Mouse (Mus musculus) megakaryocyte progenitor cell, adult 5-6 weeks (primary cell): ENCODE results near the gene Mapk10. TPM values are rescaled to one million over a fixed set of nuclear protein-coding genes. Genes with fewer than 3 reads are reported as not detected.
"Not testable (repeated sequence)": the region's sequence is repeated elsewhere in the genome, so short reads cannot be mapped to it uniquely, and the experiment has no call there.

Experiments
- ATAC-seq: replicated peaks from 2 replicates; pipeline ENCODE4 v1.8.0; 2016; ENCODE audit warnings: mild to moderate bottlenecking, moderate TSS enrichment, inconsistent platforms; ENCODE audit not compliant: poor library complexity
- total RNA-seq, 2 experiments: library from RNA; stranded (forward) in 1 of 2; stranded (reverse) in 1 of 2; fragments of 157-497, 149-512 nt in 1 of 2; fragments of 200-1000 nt in 1 of 2; gene quantifications; 2 replicates each; pipeline versions ENCODE4 v1.2.3 to v1.2.4; 2015 to 2017

Mapk10 gene
- total RNA-seq, 2 experiments from 2014 or later = not detected

DNA sequence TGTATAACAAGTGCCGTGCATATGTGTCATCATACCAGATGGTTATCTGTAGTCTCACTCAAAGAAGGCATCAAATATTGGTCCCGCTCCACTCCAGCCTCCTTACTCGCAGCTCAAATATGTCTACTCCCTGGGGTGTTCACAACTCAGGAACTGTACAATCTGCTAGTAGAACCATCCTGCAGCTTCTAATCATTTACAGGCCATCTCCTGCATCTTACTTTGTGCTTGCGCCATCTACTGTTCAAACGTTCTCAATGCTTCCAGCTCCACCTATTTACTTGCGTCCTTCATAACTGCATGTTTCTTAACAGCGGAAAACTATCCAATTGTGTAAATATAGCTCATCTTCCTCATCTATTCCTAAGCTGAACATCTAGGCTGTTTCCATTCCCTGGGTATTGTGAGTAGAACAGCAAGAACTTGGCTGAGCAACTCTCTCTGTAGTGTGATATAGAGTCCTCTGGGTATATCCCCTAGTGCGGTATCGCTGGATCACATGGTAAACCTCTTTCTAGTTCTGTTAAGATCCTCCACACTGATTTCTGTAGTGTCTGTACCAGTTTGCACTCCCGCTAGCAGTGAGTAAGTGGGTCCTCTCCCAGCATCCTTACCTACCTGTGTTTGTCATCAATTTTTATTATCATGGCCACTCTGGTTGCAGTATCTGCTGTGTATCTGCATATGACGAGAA lies 336.4 kb downstream of the Mapk10 start:
- ATAC-seq = peak; percentile 88

GRCm38 (mm10) chr5:102872996-102873395 lies 338.1 kb downstream of the Mapk10 start:
- not testable (repeated sequence) for ATAC-seq

DNA sequence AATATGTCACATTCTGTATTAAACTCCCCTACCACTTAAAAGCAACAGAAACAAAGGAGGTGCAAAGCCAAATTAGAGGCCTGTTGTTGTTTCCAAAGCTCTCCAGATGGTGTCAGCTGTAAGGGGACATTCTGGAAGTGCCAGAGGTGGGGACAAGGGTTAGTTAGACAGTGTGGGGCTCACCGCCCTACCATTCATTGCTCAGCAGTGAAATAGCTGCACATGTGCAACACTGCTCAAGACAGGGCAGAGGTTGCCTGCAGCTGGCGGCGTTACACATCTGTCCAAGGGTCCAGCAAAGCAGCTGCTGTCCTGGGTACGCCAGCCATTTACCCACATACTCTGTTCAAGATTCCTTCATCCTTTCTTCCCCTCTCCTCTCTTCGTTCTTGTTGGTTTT lies 342.9 kb downstream of the Mapk10 start:
- ATAC-seq = no peak

DNA sequence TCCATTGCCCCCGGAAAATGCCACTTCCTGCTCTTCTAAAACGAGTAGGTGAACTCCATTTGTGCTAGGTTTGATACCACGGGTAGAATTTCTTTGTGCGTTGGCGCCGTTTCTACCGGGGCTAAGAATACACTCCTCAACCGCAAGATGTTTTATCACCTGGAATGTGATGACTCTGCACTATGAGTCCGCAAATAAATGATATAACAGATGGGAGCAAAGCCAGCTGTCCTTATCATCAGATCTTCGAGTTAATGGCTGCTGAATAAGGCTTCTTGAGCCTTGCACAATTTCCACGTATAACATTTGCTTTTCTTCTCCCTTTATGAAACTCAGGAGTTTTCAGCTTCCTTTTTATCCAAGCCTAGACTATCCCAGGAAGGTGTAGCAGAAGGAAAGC lies 351.4 kb downstream of the Mapk10 start:
- ATAC-seq = no peak

- ATAC-seq = no peak
Observed at GRCm38 (mm10) chr5:102858047-102858446, 353.1 kb downstream of the Mapk10 start.

Other genes starting within 250 kb of the Mapk10 start
- gene Ptpn13, start 213.9 kb upstream of the Mapk10 start, total RNA-seq (2015) = 0.30 and 0.37 TPM in 2 replicates
- gene Ptpn13, start 213.9 kb upstream of the Mapk10 start, total RNA-seq (2017) = 0.58 and 1.5 TPM in 2 replicates